Mouse (Mus musculus) left cerebral cortex, adult 18-20 months (tissue): Measurements from ENCODE around the gene Vpreb1. TPM values are rescaled to one million over a fixed set of nuclear protein-coding genes. Genes with fewer than 3 reads are reported as not detected.

Experiments used
- DNase-seq, 2 experiments: peaks; one replicate each; pipeline ENCODE4 v3.0.0; 2021 to 2022; ENCODE audit warnings: low spot score in 2 of 2, mixed read lengths in 1 of 2
- long read RNA-seq, 2 experiments: library from polyadenylated mRNA; stranded (forward); transcript quantifications; one replicate each; pipeline ENCODE4 v2.0.0; 2021
- total RNA-seq, 2 experiments: library from RNA; stranded (reverse); gene quantifications; 2 replicates each; pipeline ENCODE4 v1.2.3; 2021

Vpreb1 gene
- total RNA-seq = not detected
- long read RNA-seq, experiment 1 = 0 reads
- long read RNA-seq, experiment 2 = 0 reads

DNA sequence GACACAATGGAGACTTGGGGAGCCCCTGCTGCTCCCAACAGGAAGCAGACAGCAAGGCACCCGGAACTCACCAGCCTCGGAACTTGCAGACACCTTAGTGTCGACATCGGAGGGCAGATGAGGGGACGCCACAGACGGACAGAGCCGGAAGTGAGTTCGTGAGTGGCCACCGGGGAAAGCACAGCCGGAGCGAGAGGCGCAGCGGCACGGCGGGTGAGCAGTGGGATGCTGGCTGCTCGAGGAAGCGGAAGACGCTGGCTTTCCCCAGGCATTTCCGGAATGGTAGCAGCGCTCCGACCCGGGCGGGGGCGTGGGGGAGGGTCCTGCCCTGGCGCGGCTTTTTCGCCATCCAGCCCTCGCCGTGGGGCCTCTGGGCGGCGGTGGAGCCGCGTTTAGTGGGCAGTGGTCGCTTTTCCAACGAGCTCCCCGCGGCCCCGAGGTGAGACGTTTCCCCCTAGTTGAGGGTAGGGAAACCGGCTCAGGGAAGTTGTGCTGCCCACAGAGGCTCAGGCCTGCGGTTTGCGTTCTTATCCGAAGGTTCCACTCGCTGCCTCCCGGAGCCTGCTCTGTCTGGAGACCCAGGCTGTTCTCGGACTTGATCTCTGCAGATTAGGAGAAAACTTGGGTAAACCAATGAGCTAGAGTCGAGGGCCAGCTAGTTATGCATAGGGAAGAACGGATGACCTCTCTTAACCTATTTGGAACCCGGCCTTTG lies at the start of gene Vpreb1, which contains the start of gene Top3b:
Gene Vpreb1, minus strand, starts transcription at position 227 of the 715 bp plus-strand sequence.
Gene Top3b, plus strand, starts transcription at position 120 of the 715 bp plus-strand sequence.
- peak; percentile 87 to 92 for DNase-seq

DNA sequence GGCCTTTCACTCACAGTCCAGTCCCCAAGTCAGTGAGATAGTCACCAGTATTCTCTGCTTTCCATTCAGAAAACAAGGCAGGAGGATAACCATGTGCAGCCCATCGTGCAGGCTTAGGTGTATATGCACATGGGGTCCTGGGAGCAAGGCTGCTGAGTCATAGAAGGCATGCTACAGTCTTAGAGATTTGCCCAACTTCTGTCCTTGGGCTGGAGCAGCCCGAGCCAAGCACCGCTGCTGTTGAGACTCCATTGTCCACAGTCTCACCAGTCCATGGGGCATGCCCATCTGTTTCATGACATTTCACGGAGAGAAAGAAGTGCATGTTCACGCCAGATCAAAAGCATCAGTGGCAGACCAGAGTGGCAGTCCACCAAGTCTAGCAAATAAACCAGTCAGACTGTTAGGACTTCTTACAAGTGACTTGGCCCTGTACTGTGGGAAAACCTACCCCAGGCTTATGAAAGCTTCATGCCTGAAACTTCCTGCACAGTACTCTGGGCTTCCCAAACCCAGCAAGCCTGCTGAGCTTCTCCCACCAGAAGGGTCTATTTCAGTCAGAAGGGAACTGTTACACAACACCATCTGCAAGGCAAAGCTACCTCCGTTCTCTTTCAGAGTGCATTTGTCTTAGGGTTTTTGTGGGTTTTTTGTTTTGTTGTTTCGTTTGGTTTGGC lies 47.9 kb upstream of the Vpreb1 start:
- peak in 1 of 2 experiments; percentile 44 for DNase-seq

DNA sequence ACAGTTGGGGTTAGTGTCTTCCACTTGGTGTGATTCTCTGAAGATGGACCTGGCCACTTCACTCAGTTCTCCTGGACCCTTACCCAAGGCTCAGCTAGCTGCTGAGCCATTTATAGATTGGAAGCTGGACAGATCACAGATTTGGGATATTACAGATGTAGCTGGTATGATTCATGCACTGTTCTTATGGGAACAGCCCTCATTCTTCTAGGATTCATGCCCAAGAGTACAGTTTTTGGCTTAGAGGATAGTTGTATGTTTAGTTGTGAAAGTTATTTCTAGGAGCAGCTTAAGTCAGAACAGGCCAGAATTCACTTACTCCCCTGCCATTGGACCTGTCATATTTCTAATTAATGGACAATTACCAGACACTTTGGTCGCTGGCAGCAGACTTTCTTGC lies 42.8 kb upstream of the Vpreb1 start:
- DNase-seq = peak in 1 of 2 experiments; percentile 18

DNA sequence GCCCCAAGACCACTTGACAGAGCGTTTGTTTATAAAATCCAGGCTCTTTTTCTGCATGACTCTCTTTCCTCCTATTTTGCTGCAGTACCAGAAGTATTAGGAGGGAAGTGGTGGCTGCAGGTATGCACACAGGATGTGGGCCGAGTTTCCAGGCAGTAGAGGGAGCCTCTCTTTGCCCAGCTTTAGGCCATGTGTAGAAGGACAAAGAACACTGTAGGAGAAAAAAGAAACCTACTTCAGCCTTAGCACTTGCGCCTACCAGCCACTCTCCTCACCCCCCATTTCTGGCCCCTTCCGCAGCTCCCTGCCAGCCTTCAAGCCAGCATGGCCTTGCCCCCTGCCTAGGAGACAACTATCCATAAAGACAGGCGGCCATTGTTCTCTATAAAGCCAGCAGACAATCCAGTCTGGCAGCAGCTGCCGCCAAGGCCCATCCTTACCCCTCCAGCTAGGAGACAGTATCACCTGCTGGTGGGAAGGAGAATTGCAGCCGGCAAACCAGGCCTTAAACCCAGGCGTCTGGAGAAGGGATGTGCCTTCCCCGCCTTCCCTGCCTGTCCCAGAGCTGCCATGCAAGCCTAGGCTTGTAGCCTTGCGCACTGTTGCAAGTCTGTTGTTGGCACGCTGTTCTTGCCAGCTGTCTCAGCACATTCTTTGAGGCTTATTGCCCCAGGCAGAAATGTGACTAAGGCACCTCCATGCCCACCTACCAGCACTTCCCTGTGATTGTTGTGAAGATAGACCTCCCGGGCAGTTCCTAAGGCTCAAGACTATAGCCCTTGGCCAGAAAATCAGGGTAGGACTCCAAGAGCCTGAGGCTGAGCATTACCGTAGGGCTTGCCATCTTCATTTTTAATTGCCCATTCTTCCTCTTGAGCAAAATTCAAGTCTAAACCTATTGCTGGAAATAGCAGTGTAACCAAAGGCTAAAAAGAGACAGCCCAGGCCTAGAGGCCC lies 41.3 kb upstream of the Vpreb1 start:
- peak; percentile 67 to 75 for DNase-seq

DNA sequence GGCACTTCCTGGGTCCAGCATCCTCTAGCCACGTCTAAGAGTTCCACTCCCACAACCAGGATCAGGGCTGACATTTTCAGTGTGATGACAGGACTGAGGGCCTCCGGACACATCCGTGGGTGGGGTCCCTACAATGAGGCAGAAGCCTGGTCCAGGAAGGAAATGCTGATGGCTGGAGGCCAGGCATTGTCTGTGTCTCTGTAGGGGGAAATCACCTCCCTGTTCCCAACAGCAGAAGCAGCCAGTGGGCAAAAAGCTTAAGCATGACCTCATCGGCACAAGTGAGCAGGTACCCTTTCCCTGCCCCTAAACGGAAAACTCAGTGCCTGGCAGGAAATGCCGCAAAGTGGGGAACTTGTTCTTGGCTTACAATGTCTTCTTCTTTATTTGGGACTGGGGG lies 37.2 kb upstream of the Vpreb1 start:
- DNase-seq = no peak

DNA sequence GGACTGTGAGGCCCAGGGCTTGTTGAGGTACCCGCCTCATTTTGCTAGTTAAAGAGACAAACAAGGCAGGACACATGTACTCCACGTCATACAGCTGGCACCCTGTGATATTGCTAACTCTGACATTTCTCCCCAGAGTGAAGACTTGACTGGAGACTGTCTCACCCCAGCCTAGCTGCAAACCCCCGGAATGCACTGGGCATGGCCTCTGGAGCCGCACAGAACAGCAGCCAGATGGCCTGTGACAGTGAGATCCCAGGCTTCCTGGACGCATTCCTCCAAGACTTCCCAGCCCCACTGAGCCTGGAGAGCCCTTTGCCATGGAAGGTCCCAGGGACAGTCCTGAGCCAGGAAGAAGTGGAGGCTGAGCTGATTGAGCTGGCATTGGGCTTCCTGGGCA lies 32.5 kb upstream of the Vpreb1 start:
- no peak for DNase-seq

DNA sequence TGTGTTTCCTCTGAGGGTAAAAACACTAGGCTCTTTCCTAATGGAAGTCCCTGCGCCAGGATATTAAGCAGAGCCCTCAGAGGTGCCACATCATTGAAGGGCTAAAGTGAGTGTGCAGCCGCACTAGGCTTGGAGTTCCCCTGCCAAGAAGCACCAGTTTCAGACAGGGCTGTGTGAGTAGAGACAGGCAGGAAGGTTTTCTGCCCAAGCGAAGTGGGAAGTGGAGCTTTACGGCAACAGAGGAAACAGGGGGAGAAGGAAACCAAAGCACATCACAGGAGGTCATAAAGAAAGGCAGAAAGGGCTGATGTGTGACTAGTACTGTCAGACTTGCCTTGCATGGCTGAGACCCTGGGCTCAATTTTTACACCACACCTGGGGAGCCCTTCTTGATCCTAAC lies 31.7 kb upstream of the Vpreb1 start:
- DNase-seq = no peak

DNA sequence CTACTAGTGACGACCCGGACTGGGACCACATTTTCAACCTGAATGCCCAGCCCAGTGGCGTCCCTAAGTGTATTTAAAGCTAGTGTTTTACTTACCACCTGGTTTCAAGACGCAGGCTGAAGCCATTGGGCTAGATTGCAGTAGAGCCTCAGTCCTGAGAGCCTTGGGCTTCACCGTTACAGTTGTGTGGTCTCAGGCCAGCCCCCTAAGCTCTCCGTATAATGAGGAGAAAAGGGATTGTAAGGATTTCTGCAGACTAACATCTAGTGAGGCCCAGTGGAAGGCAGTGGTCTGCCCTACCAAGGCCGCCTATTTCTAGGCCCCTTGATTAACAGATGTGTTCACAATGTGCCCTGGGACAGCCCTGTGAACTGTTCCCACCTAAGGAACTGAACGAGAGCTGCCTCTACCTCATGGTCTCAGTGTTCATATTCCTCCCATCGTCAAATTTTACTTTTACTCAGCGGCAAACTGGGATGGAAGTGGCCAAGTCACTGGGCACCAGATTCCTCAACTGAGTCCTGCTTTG lies 26.5 kb upstream of the Vpreb1 start:
- DNase-seq = no peak

DNA sequence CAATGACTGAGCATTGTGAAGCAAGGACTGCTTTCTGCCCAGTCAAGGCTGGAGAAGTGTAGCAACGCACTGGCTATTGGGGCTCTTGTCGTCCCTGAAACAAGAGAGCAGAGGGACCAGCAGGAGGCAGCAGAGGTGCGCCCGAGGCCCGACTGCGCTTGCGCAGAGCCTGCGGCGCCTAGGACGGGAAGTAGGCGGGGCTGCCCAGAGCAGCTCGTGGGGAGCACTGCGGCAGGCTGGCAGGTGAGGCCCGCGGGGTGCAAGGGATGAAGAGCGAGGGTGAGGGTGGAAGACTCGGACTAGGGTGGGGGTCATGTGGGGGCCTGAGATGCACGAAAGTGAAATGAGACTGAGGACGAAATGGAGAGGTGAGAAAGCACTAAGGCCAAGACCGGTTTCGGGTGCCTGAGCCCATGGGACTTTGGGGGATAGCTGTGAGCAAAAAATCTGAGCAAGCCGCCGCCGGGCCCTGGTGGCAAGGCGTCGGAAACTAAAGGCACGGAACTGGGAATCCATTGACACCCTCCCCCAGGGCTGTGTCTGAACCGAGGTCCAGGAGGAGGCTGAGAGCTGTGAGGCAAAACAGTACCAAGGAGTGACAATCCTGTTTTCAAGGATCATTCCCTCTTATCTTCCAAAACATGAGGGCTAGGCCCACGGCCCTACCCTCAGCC lies 25.9 kb upstream of the Vpreb1 start, which contains the start of gene Ppm1f:
Gene Ppm1f, plus strand, starts transcription at position 88 of the 674 bp plus-strand sequence.
- peak; percentile 96 to 97 for DNase-seq

DNA sequence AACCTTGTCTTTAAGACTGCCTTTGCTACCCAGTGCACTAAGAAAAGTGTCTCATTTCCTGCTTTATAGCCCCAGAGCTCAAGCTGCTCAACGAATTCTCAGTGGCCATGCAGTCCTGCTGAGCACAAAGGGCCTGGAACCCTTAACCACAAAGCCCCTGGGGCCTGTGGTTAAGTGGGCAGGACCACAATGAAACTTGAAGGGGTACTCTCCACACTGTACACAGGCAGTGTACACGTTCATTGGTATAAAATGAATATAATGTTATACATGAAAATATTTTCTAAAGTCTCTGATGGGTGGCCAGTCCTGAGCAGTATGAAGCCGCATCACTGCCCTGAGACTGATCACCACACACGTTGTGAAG lies 25.4 kb upstream of the Vpreb1 start:
- no peak for DNase-seq

DNA sequence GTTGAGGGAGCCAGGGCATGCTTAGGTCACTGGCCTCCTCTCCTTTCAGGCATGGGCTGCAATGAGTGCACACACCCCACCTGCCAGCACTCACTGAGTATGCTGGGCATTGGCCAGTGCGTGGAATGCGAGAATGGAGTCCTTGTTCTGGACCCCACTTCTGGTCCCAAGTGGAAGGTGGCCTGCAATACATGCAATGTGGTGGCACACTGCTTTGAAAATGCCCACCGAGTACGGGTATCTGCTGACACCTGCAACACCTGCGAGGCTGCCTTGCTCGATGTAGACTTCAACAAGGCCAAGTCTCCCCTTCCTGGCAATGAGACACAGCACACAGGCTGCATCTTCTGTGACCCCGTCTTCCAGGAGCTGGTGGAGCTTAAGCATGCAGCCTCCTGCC lies 21.7 kb upstream of the Vpreb1 start:
- DNase-seq = no peak

DNA sequence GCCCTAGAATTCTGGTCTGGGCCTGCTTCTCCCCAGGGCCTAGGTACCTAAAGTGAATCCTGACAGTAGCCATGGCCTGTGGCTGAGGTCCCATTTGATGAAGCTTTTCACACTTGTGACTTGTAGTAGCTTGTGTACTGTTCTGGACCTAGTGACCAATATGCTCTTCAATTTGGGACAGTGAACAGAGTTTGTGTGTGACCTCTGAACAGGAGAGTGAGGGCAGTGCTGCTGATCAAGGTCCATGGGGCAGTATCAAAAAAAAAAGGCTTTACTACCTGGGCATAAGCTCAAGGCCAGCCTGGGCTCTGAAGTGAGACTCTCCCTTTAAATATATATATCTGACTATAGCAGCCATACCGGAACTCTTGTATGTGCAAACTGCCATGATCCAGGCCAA lies 17.7 kb upstream of the Vpreb1 start:
- no peak for DNase-seq

DNA sequence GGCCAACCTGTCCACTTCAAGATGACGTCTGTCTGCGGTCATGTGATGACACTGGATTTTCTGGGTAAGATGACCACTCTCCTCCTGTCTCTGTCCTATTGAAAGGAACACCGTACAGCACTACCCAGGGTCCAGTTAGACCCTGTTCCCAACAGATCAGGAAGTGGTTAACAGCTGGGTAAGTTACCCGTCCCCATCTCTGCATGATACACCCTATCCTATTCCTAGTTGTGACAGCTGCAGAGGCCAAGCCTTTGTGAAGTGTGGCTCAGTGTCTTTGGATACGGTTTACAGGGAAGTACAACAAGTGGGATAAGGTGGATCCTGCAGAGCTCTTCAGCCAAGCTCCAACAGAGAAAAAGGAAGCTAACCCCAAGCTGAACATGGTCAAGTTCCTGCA lies 8.4 kb upstream of the Vpreb1 start:
- DNase-seq = no peak

DNA sequence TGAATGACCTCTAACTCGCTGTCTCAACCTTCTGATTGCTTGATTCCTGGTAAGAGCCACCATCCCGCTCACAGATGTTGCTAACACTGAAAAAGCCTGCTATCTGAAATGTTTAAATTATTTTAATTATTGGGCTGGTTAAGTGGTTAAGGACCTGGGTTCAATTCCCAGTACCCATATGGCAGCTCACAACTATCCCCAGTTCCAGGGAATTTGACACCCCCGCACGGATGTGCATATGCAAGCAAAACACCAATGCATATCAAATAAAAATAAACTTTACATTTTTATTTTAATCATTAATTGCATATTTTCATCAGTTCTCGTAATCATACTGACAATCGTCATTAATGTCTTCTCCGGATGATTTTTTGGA lies 414 bp downstream of the Vpreb1 start:
- no peak for DNase-seq

DNA sequence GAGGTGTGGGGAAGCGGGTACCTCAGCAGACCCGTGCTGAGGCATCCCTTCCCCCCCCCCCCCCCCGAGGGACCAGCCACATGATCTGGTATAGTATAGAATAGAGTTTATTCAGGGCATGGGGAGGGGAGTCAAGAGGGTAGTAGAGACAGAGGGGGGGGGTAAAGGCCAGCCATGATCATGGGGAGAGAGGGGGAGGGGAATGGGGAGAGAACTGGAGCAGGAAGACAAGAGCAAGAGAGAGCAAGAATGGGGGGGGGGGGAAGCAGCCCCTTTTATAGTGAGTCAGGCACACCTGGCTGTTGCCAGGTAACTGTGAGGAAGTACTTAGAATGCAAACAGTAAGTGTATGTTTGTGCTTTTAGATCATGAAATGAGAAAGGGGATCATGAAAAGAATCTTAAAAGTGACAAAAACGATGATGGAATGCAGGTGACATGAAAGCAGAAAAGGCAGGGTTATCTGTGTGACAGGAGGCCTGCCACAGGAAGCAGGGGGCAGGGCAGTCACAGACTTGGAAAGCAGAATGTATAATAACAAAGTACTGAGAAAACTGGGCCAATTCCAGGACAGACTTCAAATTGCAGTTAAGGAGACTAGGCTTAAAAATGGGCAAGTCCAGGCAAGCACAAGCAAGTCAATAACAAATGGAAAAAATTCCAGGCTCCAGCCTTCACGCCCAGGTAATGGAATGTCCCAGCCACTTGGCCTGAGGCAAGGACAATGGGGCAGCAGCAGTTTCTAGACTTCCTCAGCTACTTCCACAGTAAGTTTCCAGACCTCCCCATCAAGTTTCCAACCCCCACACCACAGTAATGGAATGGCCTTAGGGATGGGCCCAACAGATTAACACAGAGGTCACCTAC lies 4.7 kb downstream of the Vpreb1 start:
- DNase-seq = no peak

DNA sequence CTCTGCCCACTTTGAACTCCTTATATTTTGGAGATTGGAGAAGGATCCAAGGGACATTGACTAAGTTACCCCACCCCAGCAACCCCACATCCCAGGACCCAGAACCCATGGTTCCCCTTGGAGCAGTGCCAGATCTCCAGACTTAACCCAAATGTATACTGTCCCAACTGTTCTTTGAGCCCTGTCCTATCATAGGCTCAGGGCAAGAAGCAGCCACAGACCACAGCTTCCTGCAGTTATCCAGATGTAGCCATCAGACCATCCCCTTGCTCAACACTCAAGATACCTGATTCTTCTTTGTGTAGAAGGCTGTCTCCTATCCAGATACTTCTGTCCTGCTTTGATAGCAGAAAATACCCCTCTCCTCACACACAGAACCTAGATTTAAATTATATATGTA lies 5.4 kb downstream of the Vpreb1 start:
- no peak for DNase-seq

DNA sequence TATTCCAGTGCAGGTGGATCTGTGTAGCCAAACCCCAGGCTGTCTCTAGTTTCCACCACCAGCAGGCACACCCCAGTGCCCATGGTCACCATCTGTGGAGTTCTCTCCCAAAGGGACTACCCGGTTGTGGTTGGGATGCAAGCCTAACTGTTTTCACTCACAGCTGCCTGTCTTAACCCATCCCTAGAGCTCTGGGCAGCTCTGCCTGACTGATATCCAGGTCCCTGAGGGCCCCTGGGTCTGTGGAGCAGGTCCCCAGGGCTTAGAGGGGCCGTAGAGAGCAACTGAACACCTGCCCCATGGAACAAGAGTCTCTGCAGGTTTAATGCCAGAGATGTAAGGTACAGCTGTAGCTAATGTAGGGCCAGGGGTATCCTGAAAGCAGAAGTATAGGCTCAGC lies 6.7 kb downstream of the Vpreb1 start, which contains the start of gene Igll1:
Gene Igll1, minus strand, starts transcription at position 8 of the 400 bp plus-strand sequence.
- no peak for DNase-seq

DNA sequence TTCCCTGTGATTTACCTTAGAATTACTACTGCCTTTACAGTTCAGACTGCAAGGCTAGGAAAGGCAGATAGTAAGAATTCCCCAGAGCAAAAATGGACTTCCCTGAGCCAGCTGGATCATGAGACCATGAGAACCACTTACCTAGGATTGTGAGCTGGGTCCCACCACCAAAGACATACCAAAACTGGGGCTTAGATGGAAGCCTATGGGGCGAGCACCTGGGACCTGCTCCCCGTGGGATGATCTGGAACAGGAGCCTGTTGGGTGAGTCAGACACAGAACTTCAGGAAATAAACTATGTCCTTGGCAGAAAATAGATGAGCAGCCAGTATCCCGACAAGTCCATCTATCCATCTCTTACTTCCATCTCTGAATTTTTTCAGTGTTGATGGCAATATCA lies 8.4 kb downstream of the Vpreb1 start:
- no peak for DNase-seq

DNA sequence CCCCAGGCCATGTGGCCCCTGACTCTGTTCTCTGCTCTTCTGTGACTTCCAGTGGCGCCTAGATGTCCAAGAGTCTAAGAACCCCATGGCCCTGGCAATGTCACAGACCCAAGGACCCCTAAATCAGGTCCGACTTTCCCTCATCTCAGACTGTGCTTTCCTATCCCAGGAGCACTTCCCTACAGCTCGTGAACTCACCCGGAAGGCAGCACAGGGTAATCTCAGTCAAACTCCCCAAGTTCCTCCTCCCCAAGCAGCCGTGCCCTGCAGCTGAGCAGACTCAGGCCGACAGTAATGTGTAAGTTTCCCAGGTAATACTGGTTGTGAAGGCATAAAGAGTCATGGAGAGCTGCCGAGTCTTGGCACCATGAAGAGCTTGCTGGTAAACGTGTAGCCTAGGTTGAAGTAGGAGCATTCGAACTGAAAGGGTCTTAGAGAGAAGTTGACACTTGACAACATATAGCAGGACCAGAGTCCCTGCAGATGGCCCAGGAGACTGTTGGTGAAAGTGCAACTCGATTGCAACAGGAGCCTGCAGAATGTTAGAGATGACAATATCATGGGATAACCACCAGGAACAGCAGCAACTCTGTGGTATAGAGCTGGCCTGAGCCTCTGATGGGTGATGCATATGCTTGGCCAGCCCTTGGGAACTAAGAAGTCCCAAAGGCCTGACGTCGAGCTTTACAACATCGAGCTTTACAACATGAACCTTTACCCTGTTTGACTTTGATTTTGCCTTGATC lies 13.7 kb downstream of the Vpreb1 start:
- no peak for DNase-seq
